Mouse (Mus musculus): ENCODE measurements around the gene H1foo. TPM values are rescaled to one million over a fixed set of nuclear protein-coding genes. Genes with fewer than 3 reads are reported as not detected.

H1foo gene
- polyA plus RNA-seq, 1 experiment, result not detected

GRCm38 (mm10) chr6:115913482-115913881 lies 31.3 kb upstream of the H1foo start:
- H3K27me3 ChIP-seq (ENCODE audit: control insufficient read depth, insufficient read depth, low read length), result no peaks in the 10 kb centered on the region
- no peak overlapping the region for H3K27ac ChIP-seq (ENCODE audit: control insufficient read depth, insufficient read depth, low read depth, low read length)
- H3K36me3 ChIP-seq (ENCODE audit: control insufficient read depth, insufficient read depth, low read length), result peaks cover 1% of the 10 kb centered on the region; the same call in 1 of the 2 replicates
- H3K4me1 ChIP-seq (ENCODE audit: control insufficient read depth, insufficient read depth, low read length), result no peaks in the 10 kb centered on the region; the same call in 1 of the 2 replicates
- no peak overlapping the region for H3K4me3 ChIP-seq (ENCODE audit: control insufficient read depth, low read depth, low read length)
- TF ChIP-seq CTCF (IDR thresholded peaks at IDR 0.05; ENCODE audit: control insufficient read depth, insufficient read depth, insufficient replicate concordance, low read depth, low read length), result no peak
- TF ChIP-seq POLR2A (IDR thresholded peaks at IDR 0.05; ENCODE audit: control insufficient read depth, low read depth, low read length), result no peak

- no peak overlapping the region for H3K4me3 ChIP-seq (ENCODE audit: control insufficient read depth, low read depth, low read length)
- peaks cover 1% of the 10 kb centered on the region for H3K4me1 ChIP-seq (ENCODE audit: control insufficient read depth, insufficient read depth, low read length)
- H3K27me3 ChIP-seq (ENCODE audit: control insufficient read depth, insufficient read depth, low read length), result no peaks in the 10 kb centered on the region
- H3K27ac ChIP-seq (ENCODE audit: control insufficient read depth, insufficient read depth, low read depth, low read length), result no peak overlapping the region
- peaks cover 1% of the 10 kb centered on the region; the same call in 1 of the 2 replicates for H3K36me3 ChIP-seq (ENCODE audit: control insufficient read depth, insufficient read depth, low read length)
- TF ChIP-seq CTCF (IDR thresholded peaks at IDR 0.05; ENCODE audit: control insufficient read depth, insufficient read depth, insufficient replicate concordance, low read depth, low read length), result no peak
- no peak for TF ChIP-seq POLR2A (IDR thresholded peaks at IDR 0.05; ENCODE audit: control insufficient read depth, low read depth, low read length)
Measured at GRCm38 (mm10) chr6:115914511-115915202, 30.1 kb upstream of the H1foo start.

GRCm38 (mm10) chr6:115915601-115916445 lies 28.9 kb upstream of the H1foo start:
- H3K36me3 ChIP-seq (ENCODE audit: control insufficient read depth, insufficient read depth, low read length), result peaks cover 1% of the 10 kb centered on the region; the same call in 1 of the 2 replicates
- H3K4me1 ChIP-seq (ENCODE audit: control insufficient read depth, insufficient read depth, low read length), result peaks cover 5% of the 10 kb centered on the region
- no peak for TF ChIP-seq CTCF (IDR thresholded peaks at IDR 0.05; ENCODE audit: control insufficient read depth, insufficient read depth, insufficient replicate concordance, low read depth, low read length)
- no peak for TF ChIP-seq POLR2A (IDR thresholded peaks at IDR 0.05; ENCODE audit: control insufficient read depth, low read depth, low read length)
- H3K27ac ChIP-seq (ENCODE audit: control insufficient read depth, insufficient read depth, low read depth, low read length), result no peak overlapping the region
- no peaks in the 10 kb centered on the region for H3K27me3 ChIP-seq (ENCODE audit: control insufficient read depth, insufficient read depth, low read length)
- H3K4me3 ChIP-seq (ENCODE audit: control insufficient read depth, low read depth, low read length), result no peak overlapping the region

- peaks cover 1% of the 10 kb centered on the region; the same call in 1 of the 2 replicates for H3K36me3 ChIP-seq (ENCODE audit: control insufficient read depth, insufficient read depth, low read length)
- H3K4me1 ChIP-seq (ENCODE audit: control insufficient read depth, insufficient read depth, low read length), result peaks cover 5% of the 10 kb centered on the region
- no peak for TF ChIP-seq POLR2A (IDR thresholded peaks at IDR 0.05; ENCODE audit: control insufficient read depth, low read depth, low read length)
- TF ChIP-seq CTCF (IDR thresholded peaks at IDR 0.05; ENCODE audit: control insufficient read depth, insufficient read depth, insufficient replicate concordance, low read depth, low read length), result no peak
- no peaks in the 10 kb centered on the region for H3K27me3 ChIP-seq (ENCODE audit: control insufficient read depth, insufficient read depth, low read length)
- H3K27ac ChIP-seq (ENCODE audit: control insufficient read depth, insufficient read depth, low read depth, low read length), result no peak overlapping the region
- no peak overlapping the region for H3K4me3 ChIP-seq (ENCODE audit: control insufficient read depth, low read depth, low read length)
Measured at GRCm38 (mm10) chr6:115916611-115917010, 28.1 kb upstream of the H1foo start.

GRCm38 (mm10) chr6:115918615-115919014 lies 26.1 kb upstream of the H1foo start:
- H3K4me3 ChIP-seq (ENCODE audit: control insufficient read depth, low read depth, low read length), result no peak overlapping the region
- H3K4me1 ChIP-seq (ENCODE audit: control insufficient read depth, insufficient read depth, low read length), result peaks cover 5% of the 10 kb centered on the region
- H3K27ac ChIP-seq (ENCODE audit: control insufficient read depth, insufficient read depth, low read depth, low read length), result no peak overlapping the region
- TF ChIP-seq POLR2A (IDR thresholded peaks at IDR 0.05; ENCODE audit: control insufficient read depth, low read depth, low read length) (no peak), CTCF (IDR thresholded peaks at IDR 0.05; ENCODE audit: control insufficient read depth, insufficient read depth, insufficient replicate concordance, low read depth, low read length) (no peak)
- no peaks in the 10 kb centered on the region for H3K27me3 ChIP-seq (ENCODE audit: control insufficient read depth, insufficient read depth, low read length)
- H3K36me3 ChIP-seq (ENCODE audit: control insufficient read depth, insufficient read depth, low read length), result peaks cover 1% of the 10 kb centered on the region; the same call in 1 of the 2 replicates

GRCm38 (mm10) chr6:115919876-115920275 lies 24.9 kb upstream of the H1foo start:
- TF ChIP-seq POLR2A (IDR thresholded peaks at IDR 0.05; ENCODE audit: control insufficient read depth, low read depth, low read length) (no peak), CTCF (IDR thresholded peaks at IDR 0.05; ENCODE audit: control insufficient read depth, insufficient read depth, insufficient replicate concordance, low read depth, low read length) (no peak)

GRCm38 (mm10) chr6:115924829-115925228 lies 19.9 kb upstream of the H1foo start:
- H3K27ac ChIP-seq (ENCODE audit: control insufficient read depth, insufficient read depth, low read depth, low read length), result no peak overlapping the region

More at GRCm38 (mm10) chr6:115919876-115920275, 24.9 kb upstream of the H1foo start:
- Histone ChIP-seq H3K36me3 (ENCODE audit: control insufficient read depth, insufficient read depth, low read length) (peaks cover 1% of the 10 kb centered on the region; the same call in 1 of the 2 replicates), H3K4me3 (ENCODE audit: control insufficient read depth, low read depth, low read length) (no peak overlapping the region), H3K27ac (ENCODE audit: control insufficient read depth, insufficient read depth, low read depth, low read length) (peak overlapping the region; percentile 26; the same call in 1 of the 2 replicates), H3K4me1 (ENCODE audit: control insufficient read depth, insufficient read depth, low read length) (peaks cover 5% of the 10 kb centered on the region), H3K27me3 (ENCODE audit: control insufficient read depth, insufficient read depth, low read length) (no peaks in the 10 kb centered on the region)

More at GRCm38 (mm10) chr6:115924829-115925228, 19.9 kb upstream of the H1foo start:
- H3K36me3 ChIP-seq (ENCODE audit: control insufficient read depth, insufficient read depth, low read length), result no peaks in the 10 kb centered on the region; the same call in none of the 2 replicates
- H3K27me3 ChIP-seq (ENCODE audit: control insufficient read depth, insufficient read depth, low read length), result no peaks in the 10 kb centered on the region
- TF ChIP-seq CTCF (IDR thresholded peaks at IDR 0.05; ENCODE audit: control insufficient read depth, insufficient read depth, insufficient replicate concordance, low read depth, low read length) (no peak), POLR2A (IDR thresholded peaks at IDR 0.05; ENCODE audit: control insufficient read depth, low read depth, low read length) (no peak)
- H3K4me1 ChIP-seq (ENCODE audit: control insufficient read depth, insufficient read depth, low read length), result peaks cover 3% of the 10 kb centered on the region; the same call in 1 of the 2 replicates
- H3K4me3 ChIP-seq (ENCODE audit: control insufficient read depth, low read depth, low read length), result no peak overlapping the region
